In the genomic region with DNA sequence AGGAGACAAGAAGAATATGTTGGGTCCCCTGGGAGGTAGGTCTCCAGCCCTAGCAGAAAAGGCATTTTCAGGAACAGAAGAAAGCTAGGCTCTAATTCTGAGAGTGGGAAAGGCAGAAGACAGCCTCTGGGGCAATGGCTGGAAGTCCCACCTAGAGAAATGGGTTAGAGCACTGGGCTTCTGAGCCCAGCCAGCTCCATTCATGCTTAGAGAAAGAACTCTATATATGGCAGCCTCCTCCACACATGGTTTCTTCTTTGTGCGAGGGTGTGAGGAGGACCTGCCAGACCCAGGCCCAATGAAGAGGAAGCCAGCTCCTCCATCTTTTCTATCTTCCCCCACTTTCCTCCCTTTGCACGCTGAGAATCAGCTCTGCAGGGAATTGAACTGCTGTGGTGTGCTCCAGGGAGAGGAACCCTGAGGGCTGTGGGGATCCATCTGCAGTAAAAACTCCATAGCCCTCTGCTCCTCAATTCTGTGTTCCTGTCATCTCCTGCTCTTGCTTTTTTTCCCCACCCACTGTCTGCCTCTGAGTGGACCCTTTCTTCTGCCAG, we compare ENCODE assay signal across 23 mouse cellular contexts. TPM values are rescaled to one million over a fixed set of nuclear protein-coding genes. Genes with fewer than 3 reads are reported as not detected.
"Had no signal": no experiment of that assay in that cellular context is flagged by ENCODE, and none has a peak within 500 bp of the region (broad histone marks: within the 10 kb centered on the region; RNA-seq: fewer than 3 reads in every experiment).

Gene Olfr763, plus strand, starts transcription at position 504 of the 554 bp plus-strand sequence.

- H3K27me3 ChIP-seq: midbrain, embryonic 12.5 days; neural tube, embryonic 12.5 days; stomach, embryonic 15.5 days had no signal

- DNase-seq: lung, adult 18-20 months; lung, embryonic 14.5 days; lung, postnatal 10 days; lung, postnatal 4 days; midbrain, embryonic 14.5 days; right cerebral cortex, postnatal 14 days; thymus, adult 2 months; thymus, postnatal 25 days; thymus, postnatal 4 days had no signal

- H3K9me3 ChIP-seq: midbrain, embryonic 10.5 days; midbrain, embryonic 12.5 days; stomach, embryonic 15.5 days had no signal

- H3K4me1 ChIP-seq: midbrain, embryonic 10.5 days; midbrain, embryonic 12.5 days; neural tube, embryonic 12.5 days; stomach, embryonic 15.5 days had no signal

- H3K27ac ChIP-seq: midbrain, embryonic 10.5 days; midbrain, embryonic 12.5 days; neural tube, embryonic 12.5 days; stomach, embryonic 15.5 days; stomach, postnatal 0 days had no signal

- H3K4me3 ChIP-seq: midbrain, embryonic 10.5 days; midbrain, embryonic 12.5 days; neural tube, embryonic 12.5 days; stomach, embryonic 15.5 days had no signal

- H3K9ac ChIP-seq: lung, embryonic 14.5 days; midbrain, embryonic 12.5 days; neural tube, embryonic 12.5 days; stomach, embryonic 15.5 days had no signal

- H3K4me2 ChIP-seq: lung, embryonic 14.5 days; midbrain, embryonic 12.5 days; neural tube, embryonic 12.5 days; stomach, embryonic 15.5 days had no signal

- H3K36me3 ChIP-seq: midbrain, embryonic 10.5 days; midbrain, embryonic 12.5 days; neural tube, embryonic 12.5 days; stomach, embryonic 15.5 days had no signal

- ATAC-seq: midbrain, embryonic 16.5 days had no signal

RNA-seq across cellular contexts. Expression of gene Olfr763, which starts in this region (rescaled TPM):
- total RNA-seq: megakaryocyte, adult 5-6 weeks; megakaryocyte-erythroid progenitor cell, adult 5-6 weeks; neutrophil, adult 5-6 weeks had no signal
- polyA plus RNA-seq: lung, embryonic 14.5 days; lung, embryonic 16.5 days; midbrain, embryonic 10.5 days; midbrain, embryonic 12.5 days; midbrain, embryonic 14.5 days; midbrain, embryonic 16.5 days; neural tube, embryonic 12.5 days; neural tube, embryonic 14.5 days; spleen, adult 2 months; stomach, embryonic 15.5 days; stomach, postnatal 0 days; testis, adult 2 months; thymus, adult 2 months; urinary bladder, adult 2 months had no signal
